ENCODE assay signal across 16 mouse cellular contexts in the genomic region with DNA sequence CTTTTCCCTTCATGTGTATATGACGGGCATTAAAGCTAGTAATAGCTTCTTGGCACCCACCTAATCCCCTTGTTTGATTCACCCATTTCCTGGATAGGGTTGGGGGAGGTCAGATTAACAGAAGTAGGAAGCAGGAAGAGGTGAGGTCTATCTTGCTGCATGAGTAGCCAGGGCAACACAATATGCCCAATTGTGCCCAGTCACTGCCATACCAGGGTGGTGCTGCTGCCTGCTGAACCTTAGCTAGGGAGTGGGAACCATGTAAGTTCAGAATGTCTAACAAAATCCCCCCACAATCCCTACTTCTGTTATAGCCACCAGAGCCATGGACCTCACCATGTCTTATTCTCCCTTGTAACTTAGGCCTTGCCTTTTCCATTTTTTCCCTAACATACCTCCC.
"Had no signal": no experiment of that assay in that cellular context is flagged by ENCODE, and none has a peak within 500 bp of the region (broad histone marks: within the 10 kb centered on the region; RNA-seq: fewer than 3 reads in every experiment).

No protein-coding gene starts in this region.

- H3K9me3 ChIP-seq: limb, embryonic 13.5 days; liver, embryonic 12.5 days; liver, embryonic 15.5 days; lung, embryonic 15.5 days had no signal

- DNase-seq: kidney, adult 2 months; kidney, postnatal 36 days; left cerebral cortex, postnatal 4 days; liver; lung, adult 18-20 months; lung, postnatal 10 days; lung, postnatal 36 days; midbrain, embryonic 14.5 days; right cerebral cortex, postnatal 25 days; thymus, postnatal 36 days had no signal

- H3K36me3 ChIP-seq: limb, embryonic 13.5 days; liver, embryonic 12.5 days; liver, embryonic 15.5 days; lung, embryonic 15.5 days had no signal

- H3K4me3 ChIP-seq: limb, embryonic 13.5 days; liver, embryonic 12.5 days; liver, embryonic 15.5 days; lung, embryonic 15.5 days had no signal

- H3K27me3 ChIP-seq: limb, embryonic 13.5 days; lung, embryonic 15.5 days had no signal

- H3K27ac ChIP-seq: kidney, postnatal 0 days; limb, embryonic 13.5 days; liver, embryonic 12.5 days; liver, embryonic 15.5 days; lung, embryonic 15.5 days had no signal

- ATAC-seq: intestine, postnatal 0 days; liver, embryonic 12.5 days had no signal

- H3K4me1 ChIP-seq: limb, embryonic 13.5 days; lung, embryonic 15.5 days had no signal
